Mouse (Mus musculus) olfactory bulb, adult 2 months (tissue): Measurements from ENCODE around the gene Enkd1.

Experiments
- CTCF ChIP-seq: fragments of 200-500 bp; IDR thresholded peaks from 2 replicates; pipeline ENCODE4 v1.5.1; 2012; ENCODE audit warnings: low read depth, mild to moderate bottlenecking, low read length, moderate library complexity; ENCODE audit not compliant: insufficient read depth
- POLR2A ChIP-seq: fragments of 200-500 bp; IDR thresholded peaks from 2 replicates; pipeline ENCODE4 v1.6.1; 2012; ENCODE audit warnings: mild to moderate bottlenecking, low read depth, low read length, moderate library complexity; ENCODE audit not compliant: insufficient read depth

DNA sequence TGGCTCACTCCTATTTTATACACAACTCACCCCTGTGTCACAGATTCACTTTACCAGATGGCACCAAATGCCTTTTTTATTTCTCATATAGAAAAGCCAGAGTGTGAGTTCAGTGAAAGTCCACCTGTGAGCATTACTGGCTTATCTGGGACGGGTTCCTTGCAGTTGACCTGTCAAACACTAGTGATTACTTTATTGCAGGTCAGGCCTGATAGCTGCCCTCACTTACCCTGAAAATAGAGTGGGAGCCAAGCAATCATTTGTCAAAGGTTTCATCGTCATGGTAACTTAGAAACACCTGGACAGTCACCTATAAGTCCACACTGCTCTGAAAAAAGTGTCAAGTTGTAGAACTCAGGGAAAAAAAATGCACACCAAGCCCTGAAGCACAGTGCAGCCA, 46.7 kb upstream of the Enkd1 start:
- no peak for TF ChIP-seq CTCF
- TF ChIP-seq POLR2A, result no peak
